Mouse (Mus musculus): ENCODE measurements around the gene Dnajb14. TPM values are rescaled to one million over a fixed set of nuclear protein-coding genes. Genes with fewer than 3 reads are reported as not detected.
A peak's percentile ranks its signal among the peaks of the same experiment; 100 is the strongest.
"Not testable (repeated sequence)": the region's sequence is repeated elsewhere in the genome, so short reads cannot be mapped to it uniquely, and the experiment has no call there.

The Dnajb14 gene
- polyA plus RNA-seq, 1 experiment = not detected

DNA sequence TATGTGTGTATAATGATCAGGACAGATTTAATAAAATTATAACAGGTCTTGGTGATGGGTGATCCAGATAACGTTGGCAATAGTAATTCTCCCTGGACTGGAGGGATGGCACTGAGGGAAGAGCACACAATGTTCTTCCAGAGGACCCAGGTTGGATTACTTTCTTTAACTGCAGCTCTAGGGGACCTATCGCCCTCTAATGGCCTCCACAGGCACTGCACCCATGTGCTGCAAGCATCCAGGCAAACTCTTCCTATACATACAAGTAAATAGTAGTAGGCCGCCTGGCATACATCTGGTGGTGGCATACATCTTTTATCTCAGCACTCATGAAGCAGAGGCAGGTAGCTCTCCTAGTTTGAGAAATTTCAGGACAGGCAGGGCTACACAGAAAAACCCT lies 27.7 kb downstream of the Dnajb14 start:
- no peak for TF ChIP-seq POLR2A (IDR thresholded peaks at IDR 0.05; ENCODE audit: insufficient read depth, low read depth, low read length)
- TF ChIP-seq CTCF (IDR thresholded peaks at IDR 0.05; ENCODE audit: insufficient read depth, low read depth, low read length) = no peak
- Histone ChIP-seq H3K4me1 (ENCODE audit: control insufficient read depth, insufficient read depth, low read length) (peaks cover 6% of the 10 kb centered on the region; the same call in 1 of the 2 replicates), H3K4me3 (ENCODE audit: insufficient read depth, low read depth, low read length) (no peak overlapping the region), H3K27ac (ENCODE audit: insufficient read depth, low read depth, low read length) (no peak overlapping the region)
- WGBS = 98% methylated on average over 3 of the region's 3 CpGs

DNA sequence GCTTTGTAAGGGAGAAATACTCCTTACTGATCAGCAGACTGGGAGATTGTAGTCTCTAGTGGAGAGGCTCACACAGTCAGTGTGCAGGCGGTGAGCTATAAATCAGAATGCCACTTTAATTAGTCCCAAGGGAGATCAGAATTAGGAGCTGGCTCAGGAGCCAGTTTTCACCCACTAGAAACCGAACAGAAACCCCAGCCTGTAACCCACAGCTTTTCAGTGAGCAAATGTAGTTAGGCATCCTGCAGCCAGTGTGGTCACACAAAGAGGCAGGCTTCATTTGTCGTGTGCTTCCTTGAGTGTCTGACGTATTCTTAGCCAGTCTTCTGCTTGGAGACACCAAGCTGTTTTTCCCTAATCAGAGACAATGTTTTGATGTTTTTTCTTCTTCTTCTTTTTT lies 28.9 kb downstream of the Dnajb14 start:
- TF ChIP-seq POLR2A (IDR thresholded peaks at IDR 0.05; ENCODE audit: insufficient read depth, low read depth, low read length) = no peak
- TF ChIP-seq CTCF (IDR thresholded peaks at IDR 0.05; ENCODE audit: insufficient read depth, low read depth, low read length) = no peak
- Histone ChIP-seq H3K27ac (ENCODE audit: insufficient read depth, low read depth, low read length) (no peak overlapping the region), H3K4me1 (ENCODE audit: control insufficient read depth, insufficient read depth, low read length) (peaks cover 3% of the 10 kb centered on the region; the same call in 1 of the 2 replicates), H3K4me3 (ENCODE audit: insufficient read depth, low read depth, low read length) (no peak overlapping the region)
- WGBS = 67% methylated on average over 4 of the region's 4 CpGs

GRCm38 (mm10) chr3:137896867-137897266 lies 29.4 kb downstream of the Dnajb14 start:
- no peak overlapping the region for H3K27ac ChIP-seq (ENCODE audit: insufficient read depth, low read depth, low read length)
- WGBS = over 99% methylated on average over 3 of the region's 3 CpGs
- H3K4me1 ChIP-seq (ENCODE audit: control insufficient read depth, insufficient read depth, low read length) = peaks cover 3% of the 10 kb centered on the region; the same call in 1 of the 2 replicates
- no peak overlapping the region for H3K4me3 ChIP-seq (ENCODE audit: insufficient read depth, low read depth, low read length)
- TF ChIP-seq CTCF (IDR thresholded peaks at IDR 0.05; ENCODE audit: insufficient read depth, low read depth, low read length) = no peak
- TF ChIP-seq POLR2A (IDR thresholded peaks at IDR 0.05; ENCODE audit: insufficient read depth, low read depth, low read length) = no peak

DNA sequence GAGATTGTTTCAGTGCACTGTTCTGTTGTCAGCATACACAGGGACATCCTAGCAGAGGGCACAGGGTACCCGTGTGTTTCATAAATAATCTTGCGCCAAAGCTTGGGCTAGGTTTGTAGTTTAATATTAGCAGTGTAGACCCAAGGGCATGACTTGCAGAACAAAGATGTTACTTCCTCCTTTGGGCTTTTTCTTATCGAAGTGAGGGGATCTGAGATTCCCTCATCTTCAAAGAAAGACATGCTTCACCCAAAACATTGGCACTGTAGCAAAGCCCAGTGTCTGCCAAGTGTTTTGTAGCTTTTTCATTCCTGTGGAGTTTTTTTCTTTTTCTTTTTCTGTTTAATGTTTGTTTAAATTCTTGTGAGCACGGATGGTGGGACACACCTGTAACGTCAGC lies 30.2 kb downstream of the Dnajb14 start:
- no peak overlapping the region for H3K27ac ChIP-seq (ENCODE audit: insufficient read depth, low read depth, low read length)
- 81% methylated on average over 5 of the region's 5 CpGs for WGBS
- no peak for TF ChIP-seq CTCF (IDR thresholded peaks at IDR 0.05; ENCODE audit: insufficient read depth, low read depth, low read length)
- TF ChIP-seq POLR2A (IDR thresholded peaks at IDR 0.05; ENCODE audit: insufficient read depth, low read depth, low read length) = no peak
- no peaks in the 10 kb centered on the region for H3K4me1 ChIP-seq (ENCODE audit: control insufficient read depth, insufficient read depth, low read length)
- no peak overlapping the region for H3K4me3 ChIP-seq (ENCODE audit: insufficient read depth, low read depth, low read length)

DNA sequence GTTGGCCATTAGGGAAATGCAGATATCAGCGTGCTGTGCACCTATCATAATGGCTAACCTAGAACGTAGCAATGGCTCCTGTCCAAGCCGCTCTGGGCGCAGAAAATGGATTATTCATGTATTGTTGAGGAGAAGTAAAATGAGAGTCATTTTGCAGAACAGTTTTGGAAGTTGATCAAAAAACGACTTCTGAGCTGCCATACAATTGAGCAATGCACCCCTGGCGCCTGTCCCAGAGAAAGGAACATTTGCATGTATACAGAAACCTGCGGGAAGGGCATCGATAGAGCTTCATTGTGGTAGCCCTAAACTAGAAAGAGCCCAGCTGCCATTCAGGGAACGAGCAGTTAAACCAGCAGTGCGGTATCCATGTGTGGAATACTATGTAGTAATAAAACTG lies 32.7 kb downstream of the Dnajb14 start:
- no peak for TF ChIP-seq POLR2A (IDR thresholded peaks at IDR 0.05; ENCODE audit: insufficient read depth, low read depth, low read length)
- no peak for TF ChIP-seq CTCF (IDR thresholded peaks at IDR 0.05; ENCODE audit: insufficient read depth, low read depth, low read length)
- Histone ChIP-seq H3K27ac (ENCODE audit: insufficient read depth, low read depth, low read length) (no peak overlapping the region), H3K4me3 (ENCODE audit: insufficient read depth, low read depth, low read length) (no peak overlapping the region), H3K4me1 (ENCODE audit: control insufficient read depth, insufficient read depth, low read length) (no peaks in the 10 kb centered on the region)
- WGBS = 45% methylated on average over 10 of the region's 10 CpGs

- TF ChIP-seq POLR2A (IDR thresholded peaks at IDR 0.05; ENCODE audit: insufficient read depth, low read depth, low read length) (no peak), CTCF (IDR thresholded peaks at IDR 0.05; ENCODE audit: insufficient read depth, low read depth, low read length) (no peak)
- H3K27ac ChIP-seq (ENCODE audit: insufficient read depth, low read depth, low read length) = no peak overlapping the region
- WGBS = 71% methylated on average over 2 of the region's 2 CpGs
- H3K4me3 ChIP-seq (ENCODE audit: insufficient read depth, low read depth, low read length) = no peak overlapping the region
- peaks cover 5% of the 10 kb centered on the region for H3K4me1 ChIP-seq (ENCODE audit: control insufficient read depth, insufficient read depth, low read length)
These were observed 45.6 kb downstream of the Dnajb14 start for GRCm38 (mm10) chr3:137913093-137913492.

GRCm38 (mm10) chr3:137914567-137914966 lies 47.1 kb downstream of the Dnajb14 start:
- not testable (repeated sequence) for H3K4me1 ChIP-seq (ENCODE audit: control insufficient read depth, insufficient read depth, low read length); H3K4me3 ChIP-seq (ENCODE audit: insufficient read depth, low read depth, low read length); H3K27ac ChIP-seq (ENCODE audit: insufficient read depth, low read depth, low read length)
- WGBS = no CpG with 5 or more reads among the region's 1 CpGs

GRCm38 (mm10) chr3:137917694-137918171 lies 50.3 kb downstream of the Dnajb14 start:
- TF ChIP-seq CTCF (IDR thresholded peaks at IDR 0.05; ENCODE audit: insufficient read depth, low read depth, low read length) (no peak), POLR2A (IDR thresholded peaks at IDR 0.05; ENCODE audit: insufficient read depth, low read depth, low read length) (no peak)
- H3K4me3 ChIP-seq (ENCODE audit: insufficient read depth, low read depth, low read length) = peak overlapping the region; percentile 65
- H3K4me1 ChIP-seq (ENCODE audit: control insufficient read depth, insufficient read depth, low read length) = peaks cover 9% of the 10 kb centered on the region
- 2% methylated on average over 12 of the region's 12 CpGs for WGBS
- H3K27ac ChIP-seq (ENCODE audit: insufficient read depth, low read depth, low read length) = peak overlapping the region; percentile 64

DNA sequence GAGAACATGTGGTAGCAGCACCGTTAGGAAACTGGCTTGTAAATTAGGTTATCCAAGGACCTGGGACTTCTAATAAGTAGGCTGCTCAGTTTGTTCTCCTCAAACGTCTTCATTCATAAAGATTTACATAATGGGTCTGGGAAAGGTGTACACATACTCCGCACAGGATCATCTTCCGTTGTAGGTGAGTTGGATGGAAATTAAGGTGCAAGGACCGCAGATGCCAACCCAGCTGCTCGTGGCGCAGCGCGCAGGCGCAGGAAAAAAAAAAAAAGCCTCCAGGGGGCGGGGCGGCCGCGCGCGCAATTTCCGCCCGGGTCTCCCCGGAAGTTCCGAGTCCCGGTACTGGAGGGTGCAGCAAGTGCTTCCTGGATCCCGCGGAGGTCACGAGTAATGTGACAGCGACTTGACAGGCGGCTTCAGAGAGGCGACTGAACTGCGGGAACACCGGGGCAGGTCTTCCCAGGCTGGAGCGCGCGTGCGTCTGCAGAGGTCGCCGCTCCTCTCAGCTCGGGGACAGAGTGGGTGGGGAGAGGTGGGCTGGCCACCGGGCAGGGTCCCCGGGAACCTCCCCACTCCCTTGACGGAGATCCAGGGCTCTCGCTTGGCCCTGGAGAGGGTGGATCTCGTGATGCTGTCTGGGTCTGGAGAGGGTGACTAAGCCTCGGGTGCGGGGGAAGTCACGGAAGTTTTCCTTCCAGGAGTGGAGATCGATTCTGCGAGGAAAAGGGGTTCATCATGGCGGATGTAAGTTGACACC lies 50.9 kb downstream of the Dnajb14 start, which contains the start of gene Lamtor3:
Lamtor3 (plus strand) TSS at position 335 of the 760 bp plus-strand sequence.
- under 1% methylated on average over 47 of the region's 47 CpGs for WGBS
- peaks cover 9% of the 10 kb centered on the region for H3K4me1 ChIP-seq (ENCODE audit: control insufficient read depth, insufficient read depth, low read length)
- no peak for TF ChIP-seq CTCF (IDR thresholded peaks at IDR 0.05; ENCODE audit: insufficient read depth, low read depth, low read length)
- TF ChIP-seq POLR2A (IDR thresholded peaks at IDR 0.05; ENCODE audit: insufficient read depth, low read depth, low read length) = peak; percentile 61; the same call in 1 of the 2 replicates
- peak within 1 kb of the TSS; percentile 64 for H3K27ac ChIP-seq (ENCODE audit: insufficient read depth, low read depth, low read length)
- H3K4me3 ChIP-seq (ENCODE audit: insufficient read depth, low read depth, low read length) = peak within 1 kb of the TSS; percentile 65

Measured in olfactory bulb, adult 2 months (tissue).